Mouse (Mus musculus) thymus, adult 2 months (tissue): ENCODE measurements at regions not wholly inside any gene's neighbourhood (a gene's known extent, or its start where the extent isn't known, plus 50 kb on each side); places are given as distances from the start of the nearest gene placed in this dataset.

ENCODE experiments used
- CTCF ChIP-seq: fragments of 200-500 bp; IDR thresholded peaks from 2 replicates; pipeline ENCODE4 v1.5.1; 2012; ENCODE audit warnings: mild to moderate bottlenecking, control low read depth, low read length, moderate library complexity, borderline replicate concordance; ENCODE audit not compliant: control insufficient read depth, poor library complexity, insufficient read depth; ENCODE audit errors: extremely low read depth
- POLR2A ChIP-seq: fragments of 200-500 bp; IDR thresholded peaks from 2 replicates; pipeline ENCODE4 v1.6.1; 2012; ENCODE audit warnings: mild to moderate bottlenecking, low read length, control low read depth, moderate library complexity; ENCODE audit not compliant: control insufficient read depth, poor library complexity, insufficient read depth; ENCODE audit errors: extremely low read depth

DNA sequence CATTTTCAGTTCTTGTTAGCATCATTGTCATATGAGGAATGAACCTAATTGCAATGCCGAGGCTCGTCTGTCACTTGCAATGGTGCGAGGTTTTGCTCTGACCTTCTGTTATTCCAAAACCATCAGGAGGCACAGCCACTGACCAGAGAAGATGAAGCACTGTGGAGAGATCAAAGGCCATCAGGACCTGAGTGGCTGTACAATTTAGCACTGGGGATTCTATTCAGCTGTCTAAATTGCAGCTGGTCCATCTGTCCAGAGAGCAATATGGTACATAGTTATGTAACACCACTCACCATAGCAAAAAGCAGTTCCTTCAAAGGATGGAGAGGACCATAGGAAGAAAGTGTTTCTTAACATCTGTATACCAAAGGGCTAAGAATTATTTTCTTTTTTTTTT lies 187.5 kb upstream of the C9orf72 start:
- TF ChIP-seq CTCF (no peak), POLR2A (no peak)
